8 mouse cellular contexts compared by ENCODE assay signal in genomic region chr1:109982809-109983536, GRCm38 (mm10). TPM values are rescaled to one million over a fixed set of nuclear protein-coding genes. Genes with fewer than 3 reads are reported as not detected.
A peak's percentile ranks its signal among the peaks of the same experiment; 100 is the strongest.
DNase-seq lines count a peak whose midpoint lies in the region; ATAC-seq lines count a peak whose summit lies in the region.

No protein-coding gene starts in this region.

- peak overlapping the region; percentile 52 for H3K4me3 ChIP-seq in kidney, embryonic 15.5 days (replicated peaks)
- H3K4me3 ChIP-seq in hindbrain, embryonic 11.5 days (ENCODE audit: low read depth, low read length), result peak overlapping the region; percentile 61
- peak overlapping the region; percentile 51 for H3K4me3 ChIP-seq in limb, embryonic 12.5 days (replicated peaks)

- H3K9me3 ChIP-seq in kidney, embryonic 15.5 days (replicated peaks), result no peaks in the 10 kb centered on the region
- no peaks in the 10 kb centered on the region for H3K9me3 ChIP-seq in hindbrain, embryonic 11.5 days (ENCODE audit: control insufficient read depth, low read length)
- H3K9me3 ChIP-seq in limb, embryonic 12.5 days, result no peaks in the 10 kb centered on the region

- no peaks in the 10 kb centered on the region for H3K36me3 ChIP-seq in kidney, embryonic 15.5 days
- no peaks in the 10 kb centered on the region for H3K36me3 ChIP-seq in hindbrain, embryonic 11.5 days (ENCODE audit: control insufficient read depth, insufficient read depth, low read length)
- no peaks in the 10 kb centered on the region for H3K36me3 ChIP-seq in limb, embryonic 12.5 days

- no peak overlapping the region for H3K9ac ChIP-seq in kidney, embryonic 15.5 days
- peak overlapping the region; percentile 56 for H3K9ac ChIP-seq in hindbrain, embryonic 11.5 days (ENCODE audit: low read depth, low read length)
- H3K9ac ChIP-seq in limb, embryonic 12.5 days (replicated peaks), result no peak overlapping the region; the same call in 1 of the 2 replicates

- ATAC-seq in kidney, embryonic 15.5 days (replicated peaks; ENCODE audit: low FRiP score), result peak; percentile 87
- peak; percentile 89 for ATAC-seq in hindbrain, embryonic 11.5 days (ENCODE audit: low FRiP score)
- ATAC-seq in limb, embryonic 12.5 days (ENCODE audit: insufficient number of reproducible peaks, insufficient read depth, low FRiP score, low TSS enrichment, low read depth), result peak; percentile 77

- no peak for DNase-seq in kidney, postnatal 36 days
- DNase-seq in cerebellum, postnatal 4 days (ENCODE audit: low spot score in 2 of 2), result peak; percentile 22 to 53
- DNase-seq in hindbrain, embryonic 11.5 days (ENCODE audit: low spot score), result peak; percentile 48
- DNase-seq in right cerebral cortex, postnatal 10 days (ENCODE audit: low spot score in 2 of 2), result peak; percentile 51 to 59
- no peak for DNase-seq in MN1 (ENCODE audit: low spot score)
- no peak for DNase-seq in urinary bladder, adult 2 months (ENCODE audit: low spot score)

- H3K4me1 ChIP-seq in kidney, embryonic 15.5 days, result peaks cover 9% of the 10 kb centered on the region
- no peaks in the 10 kb centered on the region for H3K4me1 ChIP-seq in hindbrain, embryonic 11.5 days (replicated peaks; ENCODE audit: control insufficient read depth, insufficient read depth, low read length)
- no peaks in the 10 kb centered on the region; the same call in 1 of the 2 replicates for H3K4me1 ChIP-seq in limb, embryonic 12.5 days (replicated peaks)

- peak overlapping the region; percentile 83 for H3K4me2 ChIP-seq in kidney, embryonic 15.5 days
- peak overlapping the region; percentile 72 for H3K4me2 ChIP-seq in hindbrain, embryonic 11.5 days (replicated peaks; ENCODE audit: low read depth, low read length)
- peak overlapping the region; percentile 94 for H3K4me2 ChIP-seq in limb, embryonic 12.5 days

- 2% methylated on average over 38 of the region's 38 CpGs for WGBS in kidney, embryonic 15.5 days
- 1% methylated on average over 38 of the region's 38 CpGs for WGBS in hindbrain, embryonic 11.5 days
- 2% methylated on average over 38 of the region's 38 CpGs for WGBS in limb, embryonic 12.5 days

- H3K27ac ChIP-seq in kidney, embryonic 15.5 days, result no peak overlapping the region
- no peak overlapping the region for H3K27ac ChIP-seq in hindbrain, embryonic 11.5 days (ENCODE audit: low read depth, low read length)
- H3K27ac ChIP-seq in limb, embryonic 12.5 days, result no peak overlapping the region

- H3K27me3 ChIP-seq in kidney, embryonic 15.5 days, result peaks cover 26% of the 10 kb centered on the region
- no peaks in the 10 kb centered on the region for H3K27me3 ChIP-seq in hindbrain, embryonic 11.5 days (ENCODE audit: control insufficient read depth, insufficient read depth, low read length)
- H3K27me3 ChIP-seq in limb, embryonic 12.5 days, result peaks cover 17% of the 10 kb centered on the region

RNA-seq across cellular contexts. Expression of gene Cdh7, which starts 0.7 kb away (rescaled TPM):
- 0.14 and 0.18 TPM in 2 replicates for polyA plus RNA-seq in kidney, embryonic 15.5 days (2015; fragmentation: Nextera tagmentation; extraction: Ambion mirVana)
- 3.1 and 3.4 TPM in 2 replicates for polyA plus RNA-seq in hindbrain, embryonic 11.5 days (2014; fragmentation: Nextera tagmentation; extraction: Ambion mirVana)
- 0.59 and 1.1 TPM in 2 replicates for polyA plus RNA-seq in limb, embryonic 12.5 days (2016; fragmentation: Nextera tagmentation; extraction: Ambion mirVana)
- polyA plus RNA-seq in urinary bladder, adult 2 months (2012; rRNA removed), result not detected in 2 replicates

Comparison
In these comparisons a context has a peak if more than half of its experiments do, and no peak if none do; other contexts are left out.
1. DNase-seq: peak in cerebellum, postnatal 4 days (2 of 2), hindbrain, embryonic 11.5 days (single experiment) and right cerebral cortex, postnatal 10 days (2 of 2); none in kidney, postnatal 36 days (0 of 2), MN1 (single experiment) and urinary bladder, adult 2 months (single experiment).
2. Peak in every context shown above with its lines, with median percentiles within 50 percentile points of each other: ATAC-seq, H3K4me2 ChIP-seq and H3K4me3 ChIP-seq.